Mouse (Mus musculus) cerebellum, adult 8-10 months (tissue): ENCODE measurements around the gene Tln2.

ENCODE experiments used
- DNase-seq: peaks from one replicate; pipeline ENCODE4 v3.0.0; 2022

Tln2 gene

DNA sequence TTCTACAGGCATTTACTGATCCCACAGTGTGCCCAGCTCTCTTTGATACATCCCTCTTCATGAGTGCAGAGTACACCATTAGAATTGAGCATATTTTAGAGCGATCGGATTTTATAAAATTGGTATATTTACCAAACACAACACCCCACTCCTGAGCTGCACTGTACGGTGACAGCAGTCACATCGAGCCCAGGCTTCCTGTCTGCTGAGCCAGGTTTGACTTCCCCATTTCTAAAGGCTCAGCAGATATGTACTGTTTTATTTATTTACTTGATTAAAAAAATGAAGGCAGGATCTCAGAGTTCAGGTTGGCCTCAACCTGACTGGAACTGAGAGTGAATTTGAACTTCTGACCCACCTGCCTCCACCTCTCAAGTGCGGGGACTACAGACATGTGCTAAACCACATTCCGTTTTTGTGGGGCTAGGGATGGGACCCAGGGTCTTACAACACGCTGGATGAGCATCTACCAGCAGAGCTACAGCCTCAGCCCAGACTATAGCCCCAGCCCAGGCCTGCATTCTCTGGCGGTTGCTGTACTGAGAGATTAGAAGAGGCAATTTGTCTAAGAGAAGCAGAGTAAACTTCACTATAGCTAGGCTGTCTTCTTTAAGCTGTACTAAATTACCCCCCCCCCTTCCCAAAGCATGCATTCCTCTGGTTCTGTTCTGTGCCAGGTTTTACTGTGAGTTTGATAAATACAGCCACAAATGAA lies 292.1 kb downstream of the Tln2 start:
- no peak for DNase-seq

DNA sequence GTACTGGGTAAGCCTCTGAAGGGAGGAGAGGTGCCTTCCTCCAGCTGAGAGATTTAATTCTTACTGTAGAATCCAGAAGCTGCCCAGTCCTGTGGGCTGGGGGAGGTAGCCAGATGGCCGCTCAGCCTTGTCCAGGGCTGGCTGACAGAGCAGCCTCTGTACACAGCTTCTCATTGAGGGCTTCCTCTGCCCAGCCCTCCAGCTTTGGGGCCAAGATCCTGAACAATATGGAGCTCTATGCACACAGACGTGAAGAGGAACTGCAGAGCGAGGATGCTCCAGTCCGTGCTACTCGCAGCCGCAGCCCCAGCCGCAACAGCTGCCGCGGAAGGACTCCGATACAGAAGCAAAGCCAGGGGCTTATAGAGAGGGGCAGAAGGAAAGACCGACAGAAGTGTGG lies 294.0 kb downstream of the Tln2 start:
- DNase-seq: no peak

DNA sequence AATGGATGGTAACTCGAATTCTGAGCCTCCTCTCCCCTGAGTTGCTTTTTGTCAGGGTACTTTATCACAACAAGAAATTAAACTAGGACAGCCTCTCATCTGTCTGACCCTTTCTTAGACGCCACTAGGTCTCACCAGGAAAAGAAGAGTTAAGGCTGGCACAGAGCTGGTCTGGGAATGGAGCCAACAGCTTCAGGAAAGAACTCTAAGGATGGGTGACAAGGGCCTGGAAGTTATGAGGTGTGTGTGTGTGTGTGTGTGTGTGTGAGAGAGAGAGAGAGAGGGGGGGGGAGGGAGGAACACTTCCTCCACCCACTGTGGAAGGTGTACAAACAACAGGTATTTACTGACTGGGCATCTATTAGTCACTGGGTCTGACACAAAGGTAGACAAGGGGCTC lies 294.6 kb downstream of the Tln2 start:
- DNase-seq: no peak

DNA sequence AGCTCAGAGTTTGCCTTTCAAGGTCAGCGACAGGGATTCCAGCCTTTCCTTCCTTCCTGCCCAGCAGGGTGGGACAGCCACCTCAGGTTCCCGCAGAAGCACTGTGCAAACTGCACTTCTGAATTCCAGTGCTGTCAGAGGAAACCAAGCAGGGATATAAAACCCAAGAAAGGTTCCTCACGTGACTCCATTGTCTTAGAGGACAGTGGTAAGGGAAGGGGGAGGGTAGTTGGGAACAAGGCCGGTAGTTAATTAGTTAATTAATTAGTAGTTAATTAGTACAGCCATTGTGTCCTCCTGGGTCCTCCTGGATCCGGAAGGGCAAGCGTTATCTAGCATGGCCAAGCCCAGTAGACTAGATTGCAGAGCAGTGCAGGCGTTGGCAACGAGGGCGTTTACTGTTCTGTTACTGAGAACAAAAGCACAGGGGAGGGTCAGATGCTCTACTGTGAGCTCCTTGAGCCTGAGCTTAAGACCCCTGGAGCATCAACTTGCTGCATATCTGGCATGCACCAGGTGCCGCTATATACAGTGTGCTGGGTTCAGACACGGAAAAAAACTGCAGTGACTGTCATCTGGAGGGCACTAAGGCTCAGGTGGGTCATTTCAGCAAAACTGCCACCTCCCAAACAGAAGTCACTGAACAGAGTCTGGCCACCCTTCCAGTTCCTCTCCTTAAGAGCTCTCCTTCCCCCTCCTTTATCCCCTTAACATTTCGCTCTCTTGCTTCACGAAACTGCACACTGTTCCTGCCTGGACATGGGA lies 298.5 kb downstream of the Tln2 start:
- no peak for DNase-seq

DNA sequence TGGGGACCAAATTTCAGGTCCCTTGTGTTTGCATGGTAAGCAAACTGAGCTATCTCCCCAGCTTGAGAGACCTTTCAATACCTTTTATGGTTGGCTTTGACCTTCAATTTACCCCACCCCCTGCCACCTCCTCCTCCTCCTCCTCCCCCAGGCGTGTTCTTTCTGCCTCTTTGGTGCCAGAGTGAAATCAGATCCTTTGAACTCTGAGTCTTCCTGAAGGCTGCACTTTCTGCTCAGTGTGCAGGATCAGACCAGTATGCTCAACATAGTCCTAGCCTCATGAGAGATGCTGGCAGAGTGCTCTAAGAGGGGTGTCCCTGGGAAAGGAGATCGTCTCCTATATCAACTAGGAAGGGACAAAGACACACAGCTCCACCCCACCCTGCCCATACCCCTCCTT lies 309.4 kb downstream of the Tln2 start:
- DNase-seq: no peak

DNA sequence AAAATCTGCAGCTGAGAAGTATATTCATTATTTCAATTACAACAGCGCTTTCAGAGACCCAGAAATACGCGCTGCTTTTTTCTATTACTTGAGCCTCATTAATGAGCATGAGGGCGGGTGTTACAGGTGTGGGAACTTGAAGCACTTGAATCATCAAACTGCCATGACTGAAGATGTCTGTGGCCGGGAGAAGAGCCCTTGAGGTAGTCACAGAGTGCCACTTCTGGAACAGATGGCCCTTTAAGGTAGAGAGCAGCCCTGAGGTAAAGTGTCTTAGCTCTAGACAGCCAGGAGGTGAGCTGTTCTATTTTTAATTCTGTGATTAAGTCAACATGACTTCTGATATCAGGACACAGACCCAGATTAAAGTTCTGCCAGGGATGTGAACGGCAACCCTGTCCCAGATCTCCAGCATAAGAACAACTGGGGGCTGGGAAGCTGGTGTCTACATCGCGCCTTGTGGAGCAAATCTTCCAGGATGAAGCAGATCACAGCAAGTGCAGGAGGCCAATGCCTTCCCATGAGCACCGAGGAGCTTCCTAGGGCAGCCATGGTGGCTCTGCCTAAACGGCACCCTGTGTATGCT lies 312.0 kb downstream of the Tln2 start:
- no peak for DNase-seq

DNA sequence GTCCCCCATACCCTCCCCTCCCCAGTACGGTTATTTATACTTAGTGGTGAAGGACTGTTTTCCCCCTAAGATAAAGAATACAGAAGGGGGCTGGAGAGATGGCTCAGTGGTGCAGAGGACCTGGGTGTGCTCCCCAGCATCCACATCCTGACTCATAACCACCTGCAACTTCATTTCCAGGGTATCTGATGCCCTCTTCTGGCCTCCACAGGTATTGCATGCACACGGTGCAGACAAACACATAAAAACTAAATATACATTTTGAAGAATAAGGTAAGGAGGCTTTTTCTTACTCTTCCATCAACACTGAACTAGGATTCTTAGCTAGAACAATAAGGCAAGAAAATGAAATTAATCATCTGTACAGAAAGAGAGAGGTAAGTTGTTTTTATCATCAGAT lies 314.2 kb downstream of the Tln2 start:
- no peak for DNase-seq

DNA sequence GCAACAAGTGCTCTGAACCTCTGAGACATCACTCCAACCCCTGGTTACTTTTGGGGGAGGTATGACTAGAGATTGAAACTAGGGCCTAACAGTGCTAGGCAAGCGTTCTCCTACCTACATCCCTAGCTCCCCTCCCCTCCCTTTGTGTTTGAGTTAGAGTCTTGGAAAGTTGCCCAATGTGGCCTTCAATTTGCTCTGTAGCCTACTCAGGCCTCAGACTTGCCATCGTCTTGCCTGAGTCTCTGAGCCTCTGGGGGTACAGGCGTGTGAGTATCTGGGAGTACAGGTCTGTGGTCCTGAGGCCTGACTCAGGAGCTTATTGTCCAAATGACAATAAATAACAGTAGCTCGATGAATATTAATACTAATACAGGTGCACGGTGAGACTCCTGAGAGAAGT lies 317.8 kb downstream of the Tln2 start:
- no peak for DNase-seq

DNA sequence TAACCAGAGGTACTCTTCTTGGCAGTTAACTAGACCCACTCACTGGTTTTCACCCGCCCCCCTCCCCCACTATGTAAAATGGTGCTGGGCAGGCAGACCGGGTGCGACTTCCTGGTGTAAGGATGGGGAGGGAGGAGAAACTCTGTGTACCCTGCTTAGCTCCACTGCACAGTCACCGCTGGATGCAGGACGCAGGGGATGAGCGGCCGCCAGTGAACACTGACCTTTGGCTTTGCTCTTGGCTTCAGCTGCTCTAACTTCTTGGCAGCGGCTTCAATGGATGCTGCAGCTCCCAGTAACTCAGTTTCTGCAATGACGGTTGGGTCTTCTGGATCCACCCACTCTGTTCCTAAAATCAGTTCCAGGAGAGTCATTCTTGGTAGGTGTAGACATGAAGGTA lies 319.0 kb downstream of the Tln2 start:
- no peak for DNase-seq

DNA sequence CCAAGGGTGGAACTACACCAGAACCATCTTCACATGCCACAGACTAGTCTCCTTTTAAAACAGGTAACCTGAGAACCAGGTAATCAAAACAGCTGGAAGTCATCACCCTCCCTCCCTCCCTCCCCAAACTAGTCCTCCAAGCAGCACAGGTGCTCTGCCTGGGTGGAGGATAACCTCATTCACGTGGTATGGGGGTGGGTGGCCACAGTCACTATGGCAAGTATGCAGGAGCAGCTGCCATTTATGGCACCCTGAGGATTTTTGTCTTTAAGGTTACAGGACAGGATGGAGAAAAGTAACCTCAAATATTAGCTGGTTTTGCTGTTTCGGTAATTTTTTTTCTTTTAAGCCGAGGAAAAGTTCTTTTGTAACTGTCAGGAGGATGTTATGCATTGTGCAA lies 322.5 kb downstream of the Tln2 start:
- no peak for DNase-seq

DNA sequence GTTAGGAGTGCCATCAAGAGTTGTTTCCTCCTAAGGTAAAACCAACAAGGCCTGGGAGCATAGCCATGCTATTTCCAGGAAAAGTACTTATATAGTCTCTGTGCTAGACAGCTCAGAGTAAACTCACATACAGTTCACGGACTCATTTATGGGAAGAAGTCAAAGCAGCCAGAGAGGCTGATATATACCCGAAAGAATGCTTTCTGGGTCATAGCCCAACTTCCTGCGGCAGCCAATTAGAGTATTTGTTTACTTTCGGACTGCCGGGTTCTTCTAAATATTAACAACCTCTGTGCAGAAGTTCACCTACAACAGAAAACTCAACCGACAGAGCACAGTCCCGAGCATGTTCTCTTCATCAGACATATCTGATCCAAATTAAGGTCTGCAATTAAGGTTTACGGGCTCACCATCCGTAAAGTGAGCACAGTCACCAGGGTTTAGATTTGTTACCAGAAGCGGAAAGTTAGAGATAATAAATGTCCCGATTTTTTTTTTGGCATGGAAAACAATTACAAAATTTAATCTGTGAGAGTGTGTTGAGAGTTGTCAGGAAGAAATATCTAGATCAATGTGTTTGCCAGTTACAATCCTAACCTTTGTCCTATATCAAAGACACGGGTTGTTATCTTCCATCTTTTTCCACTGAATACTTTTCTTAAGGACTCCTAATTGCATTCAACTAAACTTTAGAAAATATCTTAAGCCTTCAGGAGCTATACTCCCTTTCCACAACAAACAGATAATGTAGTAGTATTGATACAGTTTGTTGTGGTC lies 323.9 kb downstream of the Tln2 start:
- DNase-seq: no peak

DNA sequence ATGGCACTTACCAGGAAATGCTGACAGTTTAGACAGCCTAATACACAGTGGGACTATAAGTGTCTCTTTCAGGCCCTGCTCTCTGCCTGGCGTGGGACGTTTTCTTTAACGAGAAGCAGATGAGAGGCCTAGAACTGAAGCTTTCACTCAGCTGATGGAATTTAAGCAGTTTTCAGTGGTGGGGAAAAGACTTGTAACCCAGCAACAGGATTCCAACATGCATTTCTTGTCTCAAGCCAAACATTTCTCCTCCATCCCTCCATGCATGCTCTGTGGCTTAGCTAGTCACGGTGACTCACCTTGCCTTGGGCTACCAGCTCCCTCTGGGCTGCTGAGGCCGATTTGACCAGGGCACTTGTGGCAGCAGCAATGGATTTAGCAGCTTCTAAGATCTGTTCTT lies 330.5 kb downstream of the Tln2 start:
- no peak for DNase-seq

DNA sequence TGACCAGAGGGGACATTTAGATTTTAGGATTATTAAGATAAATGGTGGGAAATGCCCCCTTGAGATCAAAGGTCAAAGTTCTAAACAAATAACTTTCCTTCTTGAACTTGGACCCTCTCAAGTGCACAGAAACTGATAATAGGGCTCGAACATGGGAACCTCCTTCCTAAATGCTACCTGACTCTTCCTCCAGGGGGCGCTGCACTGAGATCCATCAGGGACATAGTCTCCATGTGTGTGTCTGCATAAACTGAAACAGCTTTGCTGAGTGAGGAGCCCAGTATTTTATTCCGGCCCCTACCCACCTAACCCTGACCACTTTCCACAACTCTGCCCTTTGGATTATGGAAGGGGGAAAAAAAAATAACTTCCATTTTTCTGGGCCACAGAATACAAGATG lies 339.1 kb downstream of the Tln2 start:
- DNase-seq: no peak

DNA sequence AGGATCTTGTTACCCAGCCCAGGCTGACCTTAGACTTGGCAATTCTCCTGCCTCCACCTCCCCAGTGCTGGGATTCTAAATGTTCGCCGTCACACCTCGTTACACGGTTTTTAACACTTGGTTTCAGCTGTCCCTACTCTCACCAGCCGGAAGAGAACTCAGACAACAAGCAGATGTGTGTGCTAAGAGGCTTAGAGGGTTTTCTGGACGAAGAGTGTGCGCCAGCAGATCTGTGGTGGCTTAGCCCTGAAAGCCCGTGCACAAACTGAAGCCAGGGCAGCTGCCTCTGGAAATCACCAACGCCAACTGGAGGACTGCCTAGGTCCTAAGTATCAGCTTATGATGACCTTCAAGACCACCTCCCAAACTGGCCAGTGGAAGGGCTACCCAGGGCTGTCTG lies 341.5 kb downstream of the Tln2 start:
- DNase-seq: no peak

DNA sequence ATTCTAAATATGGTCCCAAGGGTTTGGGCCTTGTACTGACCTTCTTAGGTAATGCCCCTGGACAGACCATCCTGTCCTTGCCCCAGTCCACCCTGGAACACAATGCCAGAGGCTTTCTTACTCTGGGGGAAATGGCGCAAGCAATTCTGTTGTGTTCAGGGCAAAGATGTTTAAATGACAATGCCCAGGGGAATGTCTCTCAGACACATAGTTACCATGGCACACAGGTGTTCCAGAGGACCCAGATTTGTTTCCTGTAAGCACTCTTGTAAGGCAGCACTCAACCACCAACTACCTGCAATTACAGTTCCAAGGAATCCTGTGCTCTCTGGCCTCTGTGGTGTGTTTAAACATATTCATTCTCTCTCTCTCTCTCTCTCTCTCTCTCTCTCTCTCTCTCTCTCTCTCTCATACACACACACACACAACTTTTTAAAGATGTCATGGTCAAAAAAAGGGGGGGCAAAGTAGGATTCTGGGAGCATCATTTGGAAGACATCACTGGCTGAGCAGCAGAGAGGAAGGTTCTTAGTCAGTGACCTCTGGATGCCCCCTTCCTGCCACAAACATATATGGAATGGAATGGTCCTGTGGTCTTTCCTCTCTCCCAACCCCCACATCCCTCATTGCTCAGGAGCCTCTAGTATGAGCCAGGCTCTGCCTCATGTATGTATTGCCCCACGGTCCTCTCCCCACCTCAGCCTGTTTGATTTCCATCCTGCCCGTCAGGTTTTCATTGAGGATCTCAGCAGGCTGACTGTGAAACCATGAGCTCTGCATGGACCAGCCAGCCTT lies 345.1 kb downstream of the Tln2 start:
- DNase-seq: no peak

DNA sequence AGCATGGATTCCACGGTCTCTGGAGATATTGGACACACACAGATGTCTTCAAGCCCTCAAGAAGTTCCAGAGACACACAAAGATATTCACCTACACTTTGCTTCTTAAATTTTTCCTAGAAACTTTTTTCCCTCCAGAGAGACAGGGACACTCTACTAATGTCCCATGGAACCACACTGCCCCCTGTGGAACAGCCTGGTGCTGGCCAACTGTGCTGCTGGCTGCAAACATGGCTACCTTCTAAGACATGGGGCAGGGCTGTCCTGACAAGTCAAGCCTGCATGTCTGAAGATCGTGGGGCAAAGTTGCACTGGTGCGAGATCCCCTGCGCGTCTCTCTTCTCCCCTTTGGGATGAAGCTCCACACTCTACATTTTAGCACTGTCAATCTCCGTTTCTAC lies 346.2 kb downstream of the Tln2 start:
- peak; percentile 30 for DNase-seq

DNA sequence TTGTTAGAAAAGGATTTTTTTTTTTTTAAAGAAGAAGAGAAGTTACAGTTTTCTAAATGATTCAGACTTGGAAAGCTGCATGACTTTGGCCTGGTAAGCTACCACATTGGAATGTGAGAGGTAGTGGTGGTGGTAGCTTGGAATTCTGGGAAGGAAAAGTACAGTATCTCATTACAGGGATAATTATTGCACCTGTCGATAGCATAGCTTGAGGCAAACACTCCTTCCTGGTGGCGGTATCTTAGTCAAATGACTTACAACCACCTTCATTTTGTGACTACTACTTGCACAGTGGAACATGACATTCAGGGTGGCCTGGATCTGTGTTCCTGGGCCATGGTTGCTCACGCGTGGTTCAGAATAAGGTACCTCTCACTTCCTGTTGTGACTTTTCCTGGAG lies 348.3 kb downstream of the Tln2 start:
- DNase-seq: no peak

DNA sequence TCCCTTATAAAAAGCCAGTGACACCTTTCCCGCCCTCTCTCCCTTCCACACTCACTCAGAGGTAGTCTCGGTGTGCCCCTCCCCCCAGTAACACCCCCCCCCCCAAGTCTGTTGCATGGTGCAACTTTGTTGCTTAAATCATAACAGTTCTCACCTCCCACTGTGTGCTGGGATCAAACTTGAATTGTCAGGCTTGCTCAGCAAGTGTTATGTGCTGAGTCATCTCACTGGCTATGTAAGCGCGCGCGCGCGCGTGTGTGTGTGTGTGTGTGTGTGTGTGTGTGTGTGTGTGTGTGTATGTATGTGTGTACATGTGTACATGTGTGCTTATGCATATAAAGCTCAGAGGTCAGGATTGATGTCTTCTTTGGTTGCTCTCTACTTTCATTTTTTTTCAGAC lies 350.1 kb downstream of the Tln2 start:
- DNase-seq: no peak

DNA sequence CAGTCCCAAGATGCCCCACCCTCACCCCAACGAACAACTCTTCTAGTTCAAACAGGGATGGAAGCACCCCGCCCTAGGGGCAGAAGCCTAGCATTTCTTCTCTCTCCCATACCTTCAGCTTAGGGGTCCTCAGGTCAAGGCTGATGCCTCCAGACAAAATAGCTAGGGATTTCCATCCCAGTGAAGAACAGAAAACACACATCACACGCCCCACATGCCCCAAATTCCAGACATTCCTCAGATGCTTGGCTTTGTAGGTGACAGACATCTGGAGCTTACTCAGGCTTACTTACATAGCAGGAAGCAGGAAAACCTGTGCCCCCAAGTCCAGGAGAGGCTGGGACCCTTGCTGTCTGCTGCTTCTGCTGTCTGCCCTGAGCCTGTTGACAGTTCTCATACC lies 351.1 kb downstream of the Tln2 start:
- no peak for DNase-seq

DNA sequence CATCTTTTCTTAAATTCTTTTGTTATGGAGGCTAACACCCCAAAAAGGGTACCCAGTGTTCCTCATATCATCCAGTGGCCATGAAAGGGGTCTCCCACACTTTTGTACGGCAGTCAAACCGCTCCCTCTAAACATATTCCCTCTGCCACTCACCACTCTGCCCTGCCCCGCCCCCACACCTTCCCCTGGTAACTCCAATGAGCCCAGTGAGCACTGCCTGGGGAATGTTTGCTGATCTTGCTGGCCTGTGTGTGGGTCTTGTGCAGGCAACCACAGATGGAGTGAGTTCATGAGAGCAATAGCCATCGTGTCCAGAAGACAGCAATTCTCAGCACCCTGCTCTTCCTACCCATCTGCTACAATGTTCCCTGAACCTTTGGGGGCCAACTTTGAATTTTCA lies 354.3 kb downstream of the Tln2 start:
- no peak for DNase-seq

DNA sequence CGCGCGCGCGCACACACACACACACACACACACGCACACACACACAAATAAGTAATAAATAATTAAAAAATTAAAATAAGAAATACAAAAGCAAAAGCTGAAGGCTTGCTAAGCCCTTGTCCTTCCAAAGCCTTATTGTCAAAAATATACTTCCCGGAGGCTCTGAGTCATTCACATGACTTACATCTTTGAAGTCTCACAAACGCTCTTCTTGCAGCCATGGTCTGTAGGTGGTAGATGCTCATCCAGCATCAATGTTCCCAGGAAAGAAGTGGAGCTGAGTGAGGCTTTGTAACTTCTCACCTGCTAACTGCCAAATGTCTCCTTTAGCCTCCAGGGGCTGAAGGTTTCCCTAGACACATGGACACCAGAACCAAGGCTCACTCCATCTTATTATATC lies 362.9 kb downstream of the Tln2 start:
- no peak for DNase-seq

DNA sequence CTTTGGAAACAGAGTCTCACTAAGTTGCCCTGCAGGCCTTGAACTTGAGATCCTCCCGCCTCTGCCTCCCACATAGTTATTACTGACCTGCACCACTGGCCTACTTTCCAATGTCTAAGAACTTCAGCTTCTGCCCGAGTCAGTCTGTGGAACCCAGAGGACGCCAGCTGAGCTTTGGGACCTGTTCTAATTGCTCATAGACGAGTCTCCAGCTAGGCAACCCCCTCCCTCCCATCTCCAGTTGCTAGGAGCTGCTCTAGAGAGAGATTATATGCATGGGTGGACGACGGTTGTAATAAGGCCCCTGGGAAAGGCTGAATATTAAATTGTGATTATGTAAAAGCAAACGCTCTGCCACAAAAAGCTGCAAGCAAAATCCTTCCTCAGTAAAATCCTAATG lies 364.2 kb downstream of the Tln2 start:
- no peak for DNase-seq
